Mouse (Mus musculus): ENCODE data around the gene Sema7a.

GRCm38 (mm10) chr9:57940861-57941638 is 1.1 kb downstream of the Sema7a start:
- TF ChIP-seq POLR2A (IDR thresholded peaks at IDR 0.05; ENCODE audit: low read depth, low read length) (no peak), CTCF (IDR thresholded peaks at IDR 0.05; ENCODE audit: extremely low read depth, insufficient read depth, insufficient read length, insufficient replicate concordance) (no peak)
